Mouse (Mus musculus) spleen, adult 2 months (tissue): ENCODE measurements around the gene Sost.

Experiments used
- CTCF ChIP-seq: fragments of 200-500 bp; IDR thresholded peaks from 2 replicates; pipeline ENCODE4 v1.5.1; 2011; ENCODE audit warnings: mild to moderate bottlenecking, inconsistent platforms; ENCODE audit not compliant: insufficient read depth, insufficient read length, insufficient replicate concordance; ENCODE audit errors: extremely low read depth
- POLR2A ChIP-seq: fragments of 200-500 bp; IDR thresholded peaks from 2 replicates; pipeline ENCODE4 v1.6.1; 2011; ENCODE audit warnings: low read depth, low read length, inconsistent platforms

GRCm38 (mm10) chr11:101994100-101994499, 27.3 kb upstream of the Sost start:
- TF ChIP-seq CTCF (no peak), POLR2A (no peak)
